Mouse (Mus musculus) MEL (cell line): Measurements from ENCODE around the gene Gm9376. TPM values are rescaled to one million over a fixed set of nuclear protein-coding genes. Genes with fewer than 3 reads are reported as not detected.

Experiments used
- DNase-seq: peaks from one replicate; pipeline ENCODE4 v3.0.0; 2011; ENCODE audit warnings: low read depth, low spot score
- H3K27ac ChIP-seq: 2 replicates; pipeline ENCODE4 v1.5.1; 2012; ENCODE audit warnings: low read depth, mild to moderate bottlenecking, control low read depth, low read length, moderate library complexity; ENCODE audit not compliant: control insufficient read depth
- H3K27me3 ChIP-seq, 2 experiments: fragments of 150-350 bp in 1 of 2; sonication (generic) in 1 of 2; 2 replicates each; pipeline ENCODE4 v1.6.1; 2012; ENCODE audit warnings: low read length in 2 of 2, mild to moderate bottlenecking in 2 of 2, improper control_type of control experiment in 1 of 2, moderate library complexity in 1 of 2; ENCODE audit not compliant: insufficient read depth in 2 of 2, control insufficient read depth in 1 of 2
- H3K36me3 ChIP-seq, 2 experiments: 2 replicates each; pipeline ENCODE4 v1.6.1; 2012 to 2014; ENCODE audit warnings: low read length in 2 of 2, improper control_type of control experiment in 1 of 2, inconsistent platforms in 1 of 2, mild to moderate bottlenecking in 1 of 2; ENCODE audit not compliant: insufficient read depth in 2 of 2, control insufficient read depth in 1 of 2
- H3K4me1 ChIP-seq, 2 experiments: fragments of 150-350 bp in 1 of 2; sonication (generic) in 1 of 2; 2 replicates each; pipeline ENCODE4 v1.6.1; 2012; ENCODE audit warnings: low read length in 2 of 2, improper control_type of control experiment in 1 of 2, mild to moderate bottlenecking in 1 of 2; ENCODE audit not compliant: insufficient read depth in 2 of 2, control insufficient read depth in 1 of 2
- H3K4me3 ChIP-seq, 2 experiments: fragments of 150-350 bp in 1 of 2; sonication (generic) in 1 of 2; 2 replicates each; pipeline ENCODE4 v1.5.1; 2012; ENCODE audit warnings: low read depth in 2 of 2, low read length in 2 of 2, mild to moderate bottlenecking in 2 of 2, moderate library complexity in 2 of 2, control low read depth in 1 of 2, improper control_type of control experiment in 1 of 2; ENCODE audit not compliant: control insufficient read depth in 1 of 2, insufficient read depth in 1 of 2
- H3K79me2 ChIP-seq: 2 replicates; pipeline ENCODE4 v1.6.1; 2012; ENCODE audit warnings: mild to moderate bottlenecking, low read length, moderate library complexity; ENCODE audit not compliant: control insufficient read depth, poor library complexity, insufficient read depth
- H3K9ac ChIP-seq: 2 replicates; pipeline ENCODE4 v1.6.1; 2012; ENCODE audit warnings: low read depth, mild to moderate bottlenecking, control low read depth, low read length, moderate library complexity; ENCODE audit not compliant: control insufficient read depth, poor library complexity, severe bottlenecking
- H3K9me3 ChIP-seq: fragments of 150-350 bp; sonication (generic); replicated peaks from 2 replicates; pipeline ENCODE4 v1.6.1; 2012; ENCODE audit warnings: mild to moderate bottlenecking, low read length, improper control_type of control experiment, moderate library complexity; ENCODE audit not compliant: insufficient read depth
- CHD1 ChIP-seq: IDR thresholded peaks from 2 replicates; pipeline ENCODE4 v1.6.1; 2012; ENCODE audit warnings: low read depth, mild to moderate bottlenecking, inconsistent platforms, low read length, improper control_type of control experiment
- CTCF ChIP-seq, 3 experiments: IDR thresholded peaks in 2 of 3; conservative IDR thresholded peaks in 1 of 3; 2 replicates each; pipeline ENCODE4 v1.5.1; 2011 to 2012; ENCODE audit warnings: low read length in 3 of 3, low read depth in 2 of 3, mild to moderate bottlenecking in 2 of 3, improper control_type of control experiment in 1 of 3, inconsistent platforms in 1 of 3, mixed read lengths in 1 of 3, moderate library complexity in 1 of 3; ENCODE audit not compliant: control insufficient read depth in 1 of 3, insufficient read depth in 1 of 3, poor library complexity in 1 of 3, severe bottlenecking in 1 of 3
- E2F4 ChIP-seq: IDR thresholded peaks from 2 replicates; pipeline ENCODE4 v1.6.1; 2011; ENCODE audit warnings: low read depth, low read length, improper control_type of control experiment, borderline replicate concordance
- ELF1 ChIP-seq: IDR thresholded peaks from 2 replicates; pipeline ENCODE4 v1.6.1; 2014; ENCODE audit warnings: low read depth, mild to moderate bottlenecking, inconsistent platforms, low read length, improper control_type of control experiment, moderate library complexity
- EP300 ChIP-seq, 2 experiments: IDR thresholded peaks; 2 replicates each; pipeline ENCODE4 v1.6.1; 2011; ENCODE audit warnings: improper control_type of control experiment in 2 of 2, low read length in 2 of 2, low read depth in 1 of 2, mild to moderate bottlenecking in 1 of 2
- ETS1 ChIP-seq: IDR thresholded peaks from 2 replicates; pipeline ENCODE4 v1.6.1; 2012; ENCODE audit warnings: low read depth, mild to moderate bottlenecking, inconsistent platforms, low read length, improper control_type of control experiment, moderate library complexity
- GABPA ChIP-seq: IDR thresholded peaks from 2 replicates; pipeline ENCODE4 v1.6.1; 2012; ENCODE audit warnings: low read depth, mild to moderate bottlenecking, inconsistent platforms, low read length, improper control_type of control experiment, moderate library complexity
- GATA1 ChIP-seq: IDR thresholded peaks from 2 replicates; pipeline ENCODE4 v1.6.1; 2011; ENCODE audit warnings: low read depth, low read length, improper control_type of control experiment
- HCFC1 ChIP-seq: IDR thresholded peaks from 2 replicates; pipeline ENCODE4 v1.6.1; 2012; ENCODE audit warnings: low read depth, mild to moderate bottlenecking, inconsistent platforms, low read length, improper control_type of control experiment, moderate library complexity
- JUND ChIP-seq: IDR thresholded peaks from 2 replicates; pipeline ENCODE4 v1.6.1; 2011; ENCODE audit warnings: low read depth, mild to moderate bottlenecking, improper control_type of control experiment, low read length
- KAT2A ChIP-seq: conservative IDR thresholded peaks from 2 replicates; pipeline ENCODE4 v1.6.1; 2012; ENCODE audit warnings: low read depth, low read length, improper control_type of control experiment, inconsistent platforms
- MAZ ChIP-seq: IDR thresholded peaks from 2 replicates; pipeline ENCODE4 v1.6.1; 2012; ENCODE audit warnings: low read depth, mild to moderate bottlenecking, inconsistent platforms, low read length, improper control_type of control experiment
- MXI1 ChIP-seq: IDR thresholded peaks from 2 replicates; pipeline ENCODE4 v1.6.1; 2011; ENCODE audit warnings: mild to moderate bottlenecking, low read depth, low read length, improper control_type of control experiment
- MYB ChIP-seq: IDR thresholded peaks from 2 replicates; pipeline ENCODE4 v1.6.1; 2011; ENCODE audit warnings: mild to moderate bottlenecking, low read depth, low read length, improper control_type of control experiment
- MYC ChIP-seq: IDR thresholded peaks from 2 replicates; pipeline ENCODE4 v1.6.1; 2011; ENCODE audit warnings: low read depth, mild to moderate bottlenecking, low read length, improper control_type of control experiment, moderate library complexity
- POLR2A ChIP-seq, 2 experiments: IDR thresholded peaks; 2 replicates each; pipeline ENCODE4 v1.6.1; 2011 to 2012; ENCODE audit warnings: low read length in 2 of 2, mild to moderate bottlenecking in 2 of 2, control low read depth in 1 of 2, improper control_type of control experiment in 1 of 2, low read depth in 1 of 2, moderate library complexity in 1 of 2; ENCODE audit not compliant: control insufficient read depth in 1 of 2, insufficient read depth in 1 of 2, poor library complexity in 1 of 2
- RAD21 ChIP-seq: IDR thresholded peaks from 2 replicates; pipeline ENCODE4 v1.6.1; 2011; ENCODE audit warnings: mild to moderate bottlenecking, low read depth, low read length, improper control_type of control experiment
- RCOR1 ChIP-seq: IDR thresholded peaks from 2 replicates; pipeline ENCODE4 v1.6.1; 2012; ENCODE audit warnings: low read depth, mild to moderate bottlenecking, inconsistent platforms, low read length, improper control_type of control experiment
- SMC3 ChIP-seq: IDR thresholded peaks from 2 replicates; pipeline ENCODE4 v1.6.1; 2011; ENCODE audit warnings: low read depth, low read length, improper control_type of control experiment
- TBP ChIP-seq: IDR thresholded peaks from 2 replicates; pipeline ENCODE4 v1.8.0; 2011; ENCODE audit warnings: low read depth, low read length, improper control_type of control experiment
- UBTF ChIP-seq: IDR thresholded peaks from 2 replicates; pipeline ENCODE4 v1.6.1; 2012; ENCODE audit warnings: low read depth, mild to moderate bottlenecking, inconsistent platforms, low read length, improper control_type of control experiment, moderate library complexity, borderline replicate concordance; ENCODE audit not compliant: insufficient read depth
- USF1 ChIP-seq: IDR thresholded peaks from 2 replicates; pipeline ENCODE4 v1.6.1; 2014; ENCODE audit warnings: low read depth, mild to moderate bottlenecking, inconsistent platforms, low read length, improper control_type of control experiment, moderate library complexity
- ZC3H11A ChIP-seq: IDR thresholded peaks from 2 replicates; pipeline ENCODE4 v1.6.1; 2012; ENCODE audit warnings: low read depth, mild to moderate bottlenecking, inconsistent platforms, low read length, improper control_type of control experiment
- ZMIZ1 ChIP-seq: IDR thresholded peaks from 2 replicates; pipeline ENCODE4 v1.6.1; 2012; ENCODE audit warnings: low read depth, mild to moderate bottlenecking, inconsistent platforms, low read length, improper control_type of control experiment, moderate library complexity
- polyA plus RNA-seq, 2 experiments: library from polyadenylated mRNA; stranded (reverse) in 1 of 2; unstranded in 1 of 2; fragments of >175 nt in 1 of 2; fragments of >200 nt in 1 of 2; gene quantifications; 2 replicates each; pipeline versions ENCODE4 v1.2.1 to v1.2.4; 2012; ENCODE audit warnings: low replicate concordance in 2 of 2, low read depth in 1 of 2; ENCODE audit not compliant: insufficient read length in 2 of 2, insufficient read depth in 1 of 2, missing spikeins in 1 of 2
- total RNA-seq: library from RNA; depleted of rRNA; stranded (reverse); fragments of 300-350 nt; gene quantifications from 2 replicates; pipeline ENCODE4 v1.2.3, GENCODE M21; 2012

Gm9376 gene
- total and polyA plus RNA-seq, 3 experiments: not detected

GRCm38 (mm10) chr14:118226471-118227155 lies 40.1 kb upstream of the Gm9376 start:
- no peak overlapping the region for H3K4me3 ChIP-seq

GRCm38 (mm10) chr14:118232381-118232970 lies 34.3 kb upstream of the Gm9376 start:
- no peaks in the 10 kb centered on the region for H3K9me3 ChIP-seq
- no peak overlapping the region for H3K27ac ChIP-seq
- TF ChIP-seq GATA1 (no peak), MAZ (no peak), MXI1 (no peak), KAT2A (no peak), CHD1 (no peak), POLR2A (IDR thresholded peaks at IDR 0.05; ENCODE audit: control insufficient read depth in 1 of 2, insufficient read depth in 1 of 2, low read depth in 1 of 2, low read length in 2 of 2, poor library complexity in 1 of 2) (no peak), RCOR1 (no peak), SMC3 (no peak), ELF1 (no peak), UBTF (no peak), GABPA (no peak), CTCF (IDR thresholded peaks at IDR 0.05 in 2 of 3, conservative IDR thresholded peaks at IDR 0.05 in 1 of 3; ENCODE audit: control insufficient read depth in 1 of 3, insufficient read depth in 1 of 3, low read depth in 2 of 3, low read length in 3 of 3, poor library complexity in 1 of 3, severe bottlenecking in 1 of 3) (no peak), ZC3H11A (no peak)
- H3K9ac ChIP-seq: no peak overlapping the region
- no peak overlapping the region for H3K4me3 ChIP-seq
- no peak for DNase-seq
- no peaks in the 10 kb centered on the region for H3K79me2 ChIP-seq
- no peaks in the 10 kb centered on the region for H3K4me1 ChIP-seq
- H3K36me3 ChIP-seq: no peaks in the 10 kb centered on the region
- H3K27me3 ChIP-seq: no peaks in the 10 kb centered on the region

More at GRCm38 (mm10) chr14:118226471-118227155, 40.1 kb upstream of the Gm9376 start:
- DNase-seq: no peak
- H3K27ac ChIP-seq: no peak overlapping the region
- no peaks in the 10 kb centered on the region for H3K4me1 ChIP-seq
- no peaks in the 10 kb centered on the region for H3K9me3 ChIP-seq
- H3K79me2 ChIP-seq: no peaks in the 10 kb centered on the region
- TF ChIP-seq ZC3H11A (no peak), RAD21 (no peak), USF1 (no peak), JUND (no peak), CTCF (IDR thresholded peaks at IDR 0.05 in 2 of 3, conservative IDR thresholded peaks at IDR 0.05 in 1 of 3; ENCODE audit: control insufficient read depth in 1 of 3, insufficient read depth in 1 of 3, low read depth in 2 of 3, low read length in 3 of 3, poor library complexity in 1 of 3, severe bottlenecking in 1 of 3) (no peak), KAT2A (no peak), TBP (no peak), ZMIZ1 (no peak), HCFC1 (no peak), E2F4 (no peak), CHD1 (no peak), MYB (no peak), GABPA (no peak), MYC (no peak), EP300 (IDR thresholded peaks at IDR 0.05; ENCODE audit: low read depth in 1 of 2, low read length in 2 of 2) (no peak), ETS1 (no peak)
- no peak overlapping the region for H3K9ac ChIP-seq
- no peaks in the 10 kb centered on the region for H3K27me3 ChIP-seq
- no peaks in the 10 kb centered on the region for H3K36me3 ChIP-seq
